Mouse (Mus musculus): ENCODE measurements around the gene H2afz.

GRCm38 (mm10) chr3:137831156-137831555 is 33.1 kb upstream of the H2afz start:
- TF ChIP-seq CTCF (IDR thresholded peaks at IDR 0.05; ENCODE audit: control insufficient read depth, insufficient read depth, insufficient read length): no peak
- no peak for TF ChIP-seq MYOG (IDR thresholded peaks at IDR 0.05; ENCODE audit: control insufficient read depth, extremely low read depth, insufficient read length)
- TF ChIP-seq CEBPB (IDR thresholded peaks at IDR 0.05; ENCODE audit: low read depth): no peak

Measured in C2C12 (cell line).